Mouse (Mus musculus) heart, postnatal 14 days (tissue): ENCODE data around the gene Zdhhc18. TPM values are rescaled to one million over a fixed set of nuclear protein-coding genes. Genes with fewer than 3 reads are reported as not detected.

Experiments used
- DNase-seq, 2 experiments: peaks; one replicate each; pipeline ENCODE4 v3.0.0; 2021 to 2022
- intact Hi-C: fragments of 180-260 bp; cut with DNase I; formaldehyde crosslinking; loops from one replicate; pipeline ENCODE4 v1.15.1; 2025
- total RNA-seq, 2 experiments: library from RNA; stranded (reverse); gene quantifications; 2 replicates each; pipeline ENCODE4 v1.2.3; 2021

The Zdhhc18 gene
- total RNA-seq, 2 experiments from 2014 or later, result 17.6 to 21.6 TPM

DNA sequence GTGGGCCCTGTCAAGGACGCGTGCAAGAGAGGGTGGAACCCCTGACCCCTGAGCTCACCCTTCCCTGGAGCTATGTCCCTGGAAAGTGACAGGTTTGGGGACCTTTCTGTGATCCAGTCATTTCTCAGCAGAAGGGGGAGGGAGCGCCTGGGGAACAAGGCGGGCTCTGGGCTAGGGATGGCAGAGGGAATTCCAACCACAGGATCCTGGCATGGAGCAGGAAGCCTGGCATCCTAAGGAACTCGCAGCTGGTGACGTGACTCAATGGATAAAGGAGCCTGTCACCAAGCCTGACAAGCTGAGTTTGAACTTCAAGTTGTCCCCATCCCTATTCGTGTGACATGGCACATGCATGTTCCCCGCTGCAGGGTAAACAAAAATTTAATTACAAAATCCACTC is 36.9 kb downstream of the Zdhhc18 start:
- intact Hi-C loops, result loop anchor here (5.0 kb wide), 1 partner anchor 34 kb away; no protein-coding TSS in a partner anchor
- no peak for DNase-seq

GRCm38 (mm10) chr4:133612416-133612815 is 37.5 kb downstream of the Zdhhc18 start:
- intact Hi-C loops, result loop anchor here (5.0 kb wide), 1 partner anchor 35 kb away; no protein-coding TSS in a partner anchor
- DNase-seq, result no peak

DNA sequence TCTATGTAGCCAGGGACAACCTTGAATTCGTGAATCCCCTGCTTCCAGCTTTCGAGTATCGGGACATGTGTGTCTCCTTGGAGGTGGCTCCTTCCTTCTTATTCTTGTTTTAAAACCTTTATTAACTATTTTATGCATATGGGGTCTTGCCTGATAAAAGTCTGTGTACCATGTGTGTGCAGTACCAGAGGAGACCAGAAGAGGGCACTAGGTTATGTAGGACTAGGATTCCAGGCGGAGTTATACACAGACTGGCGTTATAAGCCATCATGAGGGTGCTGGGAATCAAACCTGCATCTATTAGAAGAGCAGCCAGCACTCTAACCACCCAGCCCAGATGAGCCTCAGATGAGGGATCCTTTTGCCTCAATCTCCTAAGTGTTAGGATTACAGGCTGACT is 38.1 kb downstream of the Zdhhc18 start:
- intact Hi-C loops, result loop anchor here (5.0 kb wide), 1 partner anchor 35 kb away; no protein-coding TSS in a partner anchor
- no peak for DNase-seq

GRCm38 (mm10) chr4:133609719-133610118 is 40.2 kb downstream of the Zdhhc18 start:
- peak; percentile 88 to 92 for DNase-seq
- intact Hi-C loops, result loop anchor here (2.0 to 5.0 kb wide), 2 partner anchors 23 to 38 kb away; no protein-coding TSS in a partner anchor

DNA sequence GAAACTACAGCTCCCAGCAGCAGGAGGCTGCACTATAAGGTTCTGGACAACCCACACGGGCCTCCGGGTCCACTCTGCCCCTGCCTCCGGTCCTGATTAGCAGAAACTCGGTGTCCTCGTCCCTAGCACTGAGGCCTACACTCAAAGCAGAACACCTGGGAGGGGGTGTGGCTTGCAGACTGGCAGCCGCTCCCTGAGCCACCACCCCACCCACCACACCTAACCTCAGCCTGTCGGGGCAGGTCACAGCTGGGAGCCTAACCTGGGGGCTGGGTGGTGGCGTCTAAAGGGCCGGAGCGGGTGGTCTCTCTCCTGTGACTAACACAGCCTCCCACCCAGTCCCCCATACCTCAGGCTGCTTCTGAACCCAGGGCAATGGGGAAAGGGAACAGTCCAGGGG is 42.7 kb downstream of the Zdhhc18 start:
- DNase-seq, result no peak
- intact Hi-C loops, result no loop called here

- intact Hi-C loops, result no loop called here
- no peak for DNase-seq
Measured at GRCm38 (mm10) chr4:133605330-133605729, 44.6 kb downstream of the Zdhhc18 start.

DNA sequence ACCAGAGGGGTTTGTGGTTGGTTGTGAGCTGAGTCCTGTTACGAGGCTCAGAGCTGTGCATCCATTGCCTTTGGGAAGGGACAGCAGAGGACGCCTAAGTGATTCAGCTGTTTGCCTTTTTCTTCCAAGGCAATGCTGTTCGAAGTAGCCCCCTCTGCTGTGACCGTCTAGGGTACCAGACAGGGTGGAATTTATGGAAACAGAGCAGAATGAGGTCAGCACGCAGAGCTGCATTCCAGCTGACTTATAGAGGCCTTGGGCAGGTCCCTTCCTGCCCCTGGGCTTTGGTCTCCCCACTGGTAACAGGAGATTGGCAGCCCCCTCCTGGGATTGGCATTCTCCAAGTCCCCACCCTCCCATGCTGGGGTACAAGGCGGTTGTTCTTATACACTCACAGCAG is 45.1 kb downstream of the Zdhhc18 start:
- DNase-seq, result no peak
- intact Hi-C loops, result no loop called here

GRCm38 (mm10) chr4:133604175-133604574 is 45.8 kb downstream of the Zdhhc18 start:
- no peak for DNase-seq
- intact Hi-C loops, result no loop called here

GRCm38 (mm10) chr4:133603056-133603455 is 46.9 kb downstream of the Zdhhc18 start:
- DNase-seq, result no peak
- intact Hi-C loops, result no loop called here

- intact Hi-C loops, result no loop called here
- DNase-seq, result peak; percentile 28 to 48
Measured at GRCm38 (mm10) chr4:133601721-133602218, 48.2 kb downstream of the Zdhhc18 start, which contains the start of gene Sfn. Sfn (minus strand) TSS chr4:133602168.

- no peak for DNase-seq
- intact Hi-C loops, result no loop called here
Measured at GRCm38 (mm10) chr4:133600306-133600705, 49.6 kb downstream of the Zdhhc18 start.

- DNase-seq, result peak; percentile 90 to 91
- intact Hi-C loops, result loop anchor here (10.0 kb wide), 1 partner anchor 155 kb away; the partner anchor contains the start of gene Arid1a
Measured at GRCm38 (mm10) chr4:133599571-133600073, 50.3 kb downstream of the Zdhhc18 start.

DNA sequence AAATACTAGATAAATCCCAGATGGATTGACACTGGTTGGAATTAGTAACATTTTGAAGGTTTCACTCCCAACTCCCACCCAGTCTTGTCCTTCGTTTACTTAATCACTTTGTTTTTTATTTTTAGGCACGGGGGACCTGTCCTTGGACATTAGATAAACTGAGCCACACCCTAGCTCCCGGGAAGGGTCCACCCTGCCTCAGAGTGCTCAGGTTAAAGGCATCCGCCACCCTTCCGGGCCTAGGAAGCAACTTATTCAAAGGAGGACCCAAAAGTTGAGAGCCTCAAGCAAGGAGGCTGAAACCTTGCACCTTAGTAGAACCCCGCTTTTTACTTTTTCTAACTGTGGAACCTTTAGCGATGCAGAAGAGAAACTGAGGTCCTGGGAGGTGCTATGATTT is 50.8 kb downstream of the Zdhhc18 start:
- intact Hi-C loops, result loop anchor here (10.0 kb wide), 1 partner anchor 156 kb away; the partner anchor contains the start of gene Arid1a
- DNase-seq, result no peak

DNA sequence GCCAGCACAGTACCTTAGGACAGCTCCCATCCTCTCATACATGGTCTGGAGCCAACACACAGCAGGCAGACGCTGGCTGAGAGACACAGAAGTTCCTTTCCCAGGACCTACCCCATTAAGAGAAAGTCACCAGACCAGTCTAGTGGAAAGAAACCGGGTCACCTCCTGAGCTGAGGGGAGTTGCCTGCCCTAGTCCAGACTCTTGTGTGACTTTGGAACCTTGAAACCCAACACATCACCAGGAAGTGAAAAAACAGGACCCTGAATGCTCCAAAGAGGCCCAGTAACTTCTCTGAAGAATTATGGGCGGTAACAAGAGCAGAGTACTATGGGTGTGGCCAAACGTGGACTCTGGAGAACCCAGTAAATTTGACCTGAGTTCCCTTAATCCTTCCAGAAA is 51.3 kb downstream of the Zdhhc18 start:
- intact Hi-C loops, result loop anchor here (10.0 kb wide), 1 partner anchor 156 kb away; the partner anchor contains the start of gene Arid1a
- no peak for DNase-seq

DNA sequence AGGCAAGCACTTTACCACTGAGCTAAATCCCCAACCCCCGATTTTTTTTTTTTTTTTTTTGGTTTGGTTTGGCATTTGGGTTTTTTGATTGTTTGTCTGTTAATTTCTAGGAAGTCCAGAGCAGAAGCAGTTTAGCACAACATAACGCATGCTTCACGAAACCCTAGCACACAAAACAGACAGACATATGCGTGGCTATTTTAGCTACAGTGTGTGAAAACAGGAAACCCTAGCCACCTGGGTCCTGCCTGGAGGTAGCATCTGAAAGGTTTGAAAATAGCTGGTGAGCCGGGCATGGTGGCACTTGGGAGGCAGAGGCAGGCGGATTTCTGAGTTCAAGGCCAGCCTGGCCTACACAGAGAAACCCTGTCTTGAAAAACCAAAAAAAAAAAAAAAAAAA is 53.9 kb downstream of the Zdhhc18 start:
- no peak for DNase-seq
- intact Hi-C loops, result loop anchor here (10.0 kb wide), 1 partner anchor 159 kb away; the partner anchor contains the start of gene Arid1a

DNA sequence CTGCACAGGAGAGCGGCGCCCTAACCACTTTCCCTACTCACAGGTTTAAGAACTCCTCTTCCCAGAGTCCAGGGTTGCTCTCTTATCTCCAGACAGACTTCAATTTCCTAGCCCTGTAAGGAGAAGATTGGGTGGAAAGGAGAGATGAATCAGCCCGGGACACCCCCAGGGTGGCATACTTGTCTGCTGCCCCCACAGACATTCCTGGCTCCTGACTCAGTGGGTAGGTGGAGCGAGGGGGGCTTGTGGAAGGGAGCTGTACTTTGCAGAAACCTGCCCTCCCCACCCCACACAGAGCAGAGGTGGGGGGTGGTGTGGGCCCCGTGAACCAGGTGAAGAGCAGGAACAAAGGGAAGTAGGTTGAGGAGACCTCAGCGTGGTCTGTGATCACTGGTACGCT is 54.4 kb downstream of the Zdhhc18 start:
- DNase-seq, result no peak
- intact Hi-C loops, result loop anchor here (10.0 kb wide), 1 partner anchor 159 kb away; the partner anchor contains the start of gene Arid1a

DNA sequence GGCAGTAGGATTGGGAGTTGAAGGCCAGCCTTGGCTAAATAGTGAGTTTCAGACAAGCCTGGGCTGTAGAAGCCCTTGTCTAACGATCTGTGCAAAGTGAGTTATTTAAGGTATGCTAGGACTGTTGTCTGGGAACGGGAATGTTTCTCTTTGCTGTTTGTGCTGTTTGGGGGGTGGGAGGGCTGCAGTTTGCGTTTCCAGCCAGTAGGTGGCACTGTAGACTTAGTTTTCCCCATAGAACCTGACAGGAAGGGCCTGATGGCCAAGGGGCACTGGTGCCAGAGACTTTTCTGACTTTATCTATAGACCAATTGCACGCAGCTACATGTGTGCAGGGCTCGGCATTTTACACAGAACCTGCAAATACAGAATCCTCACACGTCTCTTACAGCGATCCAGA is 57.4 kb downstream of the Zdhhc18 start:
- intact Hi-C loops, result loop anchor here (2.0 to 10.0 kb wide), 2 partner anchors 162 to 236 kb away; partner anchors contain the start of gene Arid1a
- DNase-seq, result peak; percentile 67 to 77

DNA sequence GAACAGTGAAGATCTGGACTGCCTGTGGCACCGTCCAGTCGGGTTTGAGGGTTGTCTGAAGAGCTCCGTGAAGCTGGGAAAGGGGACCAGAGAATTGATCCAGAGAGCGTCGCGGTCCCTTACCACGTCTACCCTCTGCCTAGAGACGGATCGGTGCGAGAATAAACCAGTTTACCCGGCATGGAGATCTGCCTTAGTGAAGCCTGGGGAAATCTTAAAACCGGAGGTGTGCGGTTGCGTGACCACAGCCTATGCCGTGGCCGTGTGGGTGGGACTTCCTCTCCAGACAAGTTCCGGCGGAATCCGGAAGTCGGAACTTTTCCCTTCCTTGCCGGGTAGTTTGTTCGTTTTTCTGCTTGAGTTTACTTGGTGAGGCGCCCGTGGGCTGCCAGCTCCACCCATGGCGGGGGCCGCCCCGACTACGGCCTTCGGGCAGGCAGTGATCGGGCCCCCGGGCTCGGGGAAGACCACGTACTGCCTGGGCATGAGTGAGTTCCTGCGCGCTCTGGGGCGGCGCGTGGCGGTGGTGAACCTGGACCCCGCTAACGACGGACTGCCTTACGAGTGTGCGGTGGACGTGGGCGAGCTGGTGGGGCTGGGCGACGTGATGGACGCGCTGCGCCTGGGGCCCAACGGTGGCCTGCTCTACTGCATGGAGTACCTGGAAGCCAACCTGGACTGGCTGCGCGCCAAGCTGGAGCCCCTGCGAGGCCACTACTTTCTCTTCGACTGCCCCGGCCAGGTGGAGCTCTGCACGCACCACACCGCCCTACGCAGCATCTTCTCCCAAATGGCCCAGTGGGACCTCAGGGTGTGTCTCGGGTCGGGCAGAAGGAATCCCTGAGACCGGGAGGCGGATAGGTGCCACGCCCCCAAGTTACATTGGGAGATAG is 65.6 kb downstream of the Zdhhc18 start, which contains the start of gene Gpn2:
TSS of gene Gpn2 (plus strand) at position 304 of the 893 bp plus-strand sequence.
- intact Hi-C loops, result no loop called here
- DNase-seq, result peak; percentile 78 to 86

GRCm38 (mm10) chr4:133583690-133584058 is 66.3 kb downstream of the Zdhhc18 start:
- intact Hi-C loops, result no loop called here
- no peak for DNase-seq

DNA sequence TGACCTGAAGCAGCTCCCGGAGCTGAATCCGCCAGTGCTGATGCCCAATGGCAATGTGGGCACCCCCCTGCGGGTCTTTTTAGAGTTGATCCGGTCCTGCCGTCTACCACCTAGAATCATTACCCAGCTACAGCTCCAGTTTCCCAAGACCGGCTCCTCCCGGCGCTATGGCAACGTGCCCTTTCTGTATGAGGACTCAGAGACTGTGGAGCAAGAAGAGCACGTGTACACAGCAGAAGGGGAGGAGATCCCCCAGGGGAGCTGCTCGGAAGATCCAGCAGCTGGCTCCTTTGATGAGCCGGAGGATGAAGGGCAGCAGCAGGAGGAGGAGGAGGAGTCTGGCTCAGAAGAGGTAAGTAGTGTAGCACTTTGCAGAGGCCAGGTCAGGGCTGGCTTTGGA is 72.0 kb downstream of the Zdhhc18 start:
- DNase-seq, result no peak
- intact Hi-C loops, result no loop called here

- intact Hi-C loops, result no loop called here
- DNase-seq, result no peak
Measured at GRCm38 (mm10) chr4:133574843-133575202, 75.1 kb downstream of the Zdhhc18 start.
